In genomic region chr1:191423201-191423600, GRCm38 (mm10) we compare ENCODE assay signal across 23 mouse cellular contexts. TPM values are rescaled to one million over a fixed set of nuclear protein-coding genes. Genes with fewer than 3 reads are reported as not detected.
DNase-seq lines count a peak whose midpoint lies in the region; ATAC-seq and TF ChIP-seq lines count a peak whose summit lies in the region.
"Had no signal": no experiment of that assay in that cellular context is flagged by ENCODE, and none has a peak within 500 bp of the region (broad histone marks: within the 10 kb centered on the region; RNA-seq: fewer than 3 reads in every experiment).

No protein-coding gene starts in this region.

- no peak for TF ChIP-seq CTCF in bone marrow macrophage, adult 2 months (IDR thresholded peaks at IDR 0.05; ENCODE audit: low read depth, low read length)

- no peak for TF ChIP-seq POLR2A in bone marrow macrophage, adult 2 months (IDR thresholded peaks at IDR 0.05; ENCODE audit: borderline replicate concordance, low read depth, low read length)

- no peaks in the 10 kb centered on the region for H3K36me3 ChIP-seq in liver, embryonic 12.5 days
- H3K36me3 ChIP-seq in liver, embryonic 11.5 days (ENCODE audit: control insufficient read depth, insufficient read depth, low read length), result no peaks in the 10 kb centered on the region
- H3K36me3 ChIP-seq in liver, embryonic 15.5 days (replicated peaks), result no peaks in the 10 kb centered on the region
- H3K36me3 ChIP-seq: forebrain, embryonic 10.5 days; G1E; hindbrain, embryonic 12.5 days; hindbrain, embryonic 15.5 days had no signal

- peaks cover 52% of the 10 kb centered on the region for H3K4me1 ChIP-seq in liver, embryonic 12.5 days
- H3K4me1 ChIP-seq in liver, embryonic 11.5 days (replicated peaks; ENCODE audit: control insufficient read depth, insufficient read depth, low read length), result peaks cover 22% of the 10 kb centered on the region
- H3K4me1 ChIP-seq in bone marrow macrophage, adult 2 months (ENCODE audit: control insufficient read depth, insufficient read depth, low read length), result peaks cover 51% of the 10 kb centered on the region
- peaks cover 37% of the 10 kb centered on the region for H3K4me1 ChIP-seq in liver, embryonic 15.5 days (replicated peaks)
- H3K4me1 ChIP-seq: forebrain, embryonic 13.5 days; hindbrain, embryonic 12.5 days; hindbrain, embryonic 15.5 days had no signal

- WGBS in liver, embryonic 12.5 days (ENCODE audit: insufficient replicate concordance), result 63% methylated on average over 2 of the region's 2 CpGs
- 49% methylated on average over 2 of the region's 2 CpGs for WGBS in liver, embryonic 11.5 days
- WGBS in liver, embryonic 15.5 days (ENCODE audit: insufficient replicate concordance), result 59% methylated on average over 2 of the region's 2 CpGs

- H3K27me3 ChIP-seq in liver, embryonic 12.5 days (replicated peaks), result peaks cover 3% of the 10 kb centered on the region
- H3K27me3 ChIP-seq in liver, embryonic 11.5 days (replicated peaks; ENCODE audit: control insufficient read depth, insufficient read depth, low read length), result no peaks in the 10 kb centered on the region
- H3K27me3 ChIP-seq in liver, embryonic 15.5 days, result no peaks in the 10 kb centered on the region
- H3K27me3 ChIP-seq: CH12.LX; forebrain, embryonic 13.5 days; hindbrain, embryonic 12.5 days; hindbrain, embryonic 15.5 days; Patski had no signal

- ATAC-seq in liver, embryonic 12.5 days, result no peak
- ATAC-seq in liver, embryonic 11.5 days (replicated peaks; ENCODE audit: low FRiP score), result no peak
- ATAC-seq in liver, embryonic 15.5 days (ENCODE audit: insufficient read depth), result no peak
- ATAC-seq in megakaryocyte, adult 5-6 weeks (ENCODE audit: poor library complexity, severe bottlenecking), result no peak
- ATAC-seq: forebrain, embryonic 13.5 days; forebrain, embryonic 16.5 days; Patski had no signal

- no peak overlapping the region for H3K4me2 ChIP-seq in liver, embryonic 12.5 days
- H3K4me2 ChIP-seq in liver, embryonic 11.5 days, result no peak overlapping the region
- H3K4me2 ChIP-seq in liver, embryonic 15.5 days, result no peak overlapping the region
- H3K4me2 ChIP-seq: forebrain, embryonic 13.5 days; heart, embryonic 11.5 days; hindbrain, embryonic 12.5 days; hindbrain, embryonic 15.5 days had no signal

- H3K4me3 ChIP-seq in liver, embryonic 12.5 days, result no peak overlapping the region
- H3K4me3 ChIP-seq in liver, embryonic 11.5 days (ENCODE audit: low read depth, low read length), result no peak overlapping the region
- no peak overlapping the region for H3K4me3 ChIP-seq in bone marrow macrophage, adult 2 months (ENCODE audit: insufficient read depth, low read length)
- H3K4me3 ChIP-seq in liver, embryonic 15.5 days (replicated peaks), result no peak overlapping the region
- H3K4me3 ChIP-seq: forebrain, embryonic 10.5 days; forebrain, embryonic 13.5 days; hindbrain, embryonic 12.5 days; hindbrain, embryonic 15.5 days had no signal

- 0 out of 2 replicates have a peak overlapping the region, but pooled peaks have one; percentile 30 for H3K27ac ChIP-seq in liver, embryonic 12.5 days
- no peak overlapping the region for H3K27ac ChIP-seq in liver, embryonic 11.5 days (ENCODE audit: low read depth, low read length)
- H3K27ac ChIP-seq in bone marrow macrophage, adult 2 months (ENCODE audit: insufficient read depth, low read depth, low read length), result peak overlapping the region; percentile 43
- 0 out of 2 replicates have a peak overlapping the region, but pooled peaks have one; percentile 9 for H3K27ac ChIP-seq in liver, embryonic 15.5 days (replicated peaks)
- H3K27ac ChIP-seq: forebrain, embryonic 10.5 days; forebrain, embryonic 13.5 days; hindbrain, embryonic 12.5 days; hindbrain, embryonic 15.5 days had no signal

- H3K9me3 ChIP-seq in liver, embryonic 12.5 days (replicated peaks), result no peaks in the 10 kb centered on the region
- H3K9me3 ChIP-seq in liver, embryonic 11.5 days (ENCODE audit: control insufficient read depth, low read length), result no peaks in the 10 kb centered on the region
- H3K9me3 ChIP-seq in liver, embryonic 15.5 days (replicated peaks), result no peaks in the 10 kb centered on the region
- H3K9me3 ChIP-seq: forebrain, embryonic 10.5 days; forebrain, embryonic 13.5 days; G1E; hindbrain, embryonic 12.5 days; hindbrain, embryonic 15.5 days had no signal

- no peak overlapping the region for H3K9ac ChIP-seq in liver, embryonic 12.5 days
- no peak overlapping the region for H3K9ac ChIP-seq in liver, embryonic 11.5 days (ENCODE audit: low read depth, low read length)
- H3K9ac ChIP-seq in liver, embryonic 15.5 days, result no peak overlapping the region
- H3K9ac ChIP-seq: forebrain, embryonic 13.5 days; hindbrain, embryonic 12.5 days; hindbrain, embryonic 15.5 days had no signal

- DNase-seq in liver, embryonic 11.5 days (ENCODE audit: low spot score), result no peak
- no peak for DNase-seq in lung, postnatal 36 days
- DNase-seq: adrenal gland, postnatal 10 days; adrenal gland, postnatal 36 days; B cell, adult 2 months; cerebellum, adult 18-20 months; cerebellum, adult 9-10 months; cerebellum, postnatal 14 days; gastrocnemius, postnatal 14 days; heart, adult 11 months had no signal

RNA-seq across cellular contexts. Expression of gene Ppp2r5a, which starts 20.1 kb away (rescaled TPM):
- 33.1 and 33.9 TPM in 2 replicates for polyA plus RNA-seq in liver, embryonic 12.5 days (2016; fragmentation: Nextera tagmentation; extraction: Ambion mirVana)
- 32.4 and 39.9 TPM in 2 replicates for polyA plus RNA-seq in liver, embryonic 11.5 days (2014; fragmentation: Nextera tagmentation; extraction: Ambion mirVana)
- 113 and 117 TPM in 2 replicates for polyA plus RNA-seq in bone marrow macrophage, adult 2 months (2012; ENCODE audit: insufficient read depth, insufficient read length, missing spikeins)
- polyA plus RNA-seq in liver, embryonic 15.5 days (2015; fragmentation: Nextera tagmentation; extraction: Ambion mirVana), result 18.4 and 23.3 TPM in 2 replicates
- total RNA-seq in megakaryocyte, adult 5-6 weeks (2015), result 333 and 372 TPM in 2 replicates
- total RNA-seq in megakaryocyte, adult 5-6 weeks (2017), result 428 and 451 TPM in 2 replicates
